Mouse (Mus musculus) ZHBTc4 (cell line): Measurements from ENCODE around the gene Gdpd3.
"Not testable (repeated sequence)": the region's sequence is repeated elsewhere in the genome, so short reads cannot be mapped to it uniquely, and the experiment has no call there.

Source experiments
- DNase-seq: peaks from one replicate; pipeline ENCODE4 v3.0.0-alpha.2; 2011; ENCODE audit warnings: low read depth, low spot score

Gdpd3 gene

DNA sequence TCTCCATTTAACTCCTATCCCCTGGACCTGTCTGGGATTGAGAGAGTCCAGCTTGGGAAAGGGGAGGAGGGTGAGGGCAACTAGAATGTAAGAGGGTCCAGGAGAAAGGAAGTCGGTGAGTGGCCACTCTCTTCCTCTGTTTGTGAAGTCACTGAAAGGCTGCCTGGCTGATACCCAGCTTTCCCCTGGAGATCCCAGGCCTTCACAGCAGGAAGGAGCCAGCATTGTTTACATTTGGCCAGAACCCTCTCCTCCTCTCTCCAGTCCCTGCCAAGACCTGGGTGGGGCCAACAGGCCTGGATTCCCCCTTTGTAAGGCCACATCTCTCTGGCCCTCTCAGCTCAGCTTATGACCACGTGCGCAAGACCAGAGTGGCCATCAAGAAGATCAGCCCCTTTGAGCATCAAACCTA, 5.7 kb upstream of the Gdpd3 start:
- peak; percentile 57 for DNase-seq

DNA sequence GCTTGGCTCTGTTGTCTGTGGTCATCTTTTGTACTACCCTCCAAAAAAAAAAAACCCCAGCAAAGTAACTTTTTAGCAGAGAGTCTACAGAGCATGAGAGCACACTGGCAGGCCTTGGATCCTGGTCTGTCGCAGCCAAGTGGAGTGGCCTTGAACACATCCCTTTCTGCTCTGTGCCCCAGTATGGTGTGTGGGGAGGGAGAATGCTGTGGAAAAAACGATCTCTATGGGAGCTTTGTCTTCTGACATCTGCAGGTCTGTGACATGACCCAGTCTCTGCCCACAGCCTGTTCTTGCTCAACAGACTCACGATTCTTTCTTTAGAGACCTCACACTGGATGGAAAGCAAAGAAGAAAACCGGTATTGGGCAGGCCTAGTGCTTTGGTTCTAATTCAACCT, 5.2 kb upstream of the Gdpd3 start:
- DNase-seq, result no peak

DNA sequence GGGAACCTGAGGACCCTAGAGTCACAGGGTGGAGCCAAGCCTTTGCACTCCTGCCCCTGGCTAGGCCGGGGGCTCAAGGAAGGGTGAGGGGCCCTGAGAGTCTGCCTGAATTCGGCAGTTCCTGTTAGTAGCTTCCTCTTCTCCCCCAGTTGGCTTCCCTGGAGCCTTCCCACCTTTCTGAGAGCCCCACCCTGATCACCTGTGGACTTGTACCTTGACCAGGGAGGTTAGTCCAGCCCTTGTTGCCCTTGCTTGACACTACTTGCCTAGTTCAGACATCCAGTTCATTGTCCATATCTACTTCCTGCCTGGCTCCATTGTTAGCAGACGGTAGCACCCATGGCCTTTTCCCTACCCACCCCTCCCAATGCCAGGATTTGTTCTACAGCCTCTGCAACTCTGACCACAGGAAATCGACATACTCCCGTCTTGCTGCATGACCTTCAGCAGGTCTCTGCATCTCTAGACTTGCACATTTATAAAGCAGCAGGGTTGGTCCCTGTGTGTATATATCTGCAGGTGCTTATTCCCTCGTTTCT, 4.5 kb upstream of the Gdpd3 start:
- DNase-seq, result no peak

DNA sequence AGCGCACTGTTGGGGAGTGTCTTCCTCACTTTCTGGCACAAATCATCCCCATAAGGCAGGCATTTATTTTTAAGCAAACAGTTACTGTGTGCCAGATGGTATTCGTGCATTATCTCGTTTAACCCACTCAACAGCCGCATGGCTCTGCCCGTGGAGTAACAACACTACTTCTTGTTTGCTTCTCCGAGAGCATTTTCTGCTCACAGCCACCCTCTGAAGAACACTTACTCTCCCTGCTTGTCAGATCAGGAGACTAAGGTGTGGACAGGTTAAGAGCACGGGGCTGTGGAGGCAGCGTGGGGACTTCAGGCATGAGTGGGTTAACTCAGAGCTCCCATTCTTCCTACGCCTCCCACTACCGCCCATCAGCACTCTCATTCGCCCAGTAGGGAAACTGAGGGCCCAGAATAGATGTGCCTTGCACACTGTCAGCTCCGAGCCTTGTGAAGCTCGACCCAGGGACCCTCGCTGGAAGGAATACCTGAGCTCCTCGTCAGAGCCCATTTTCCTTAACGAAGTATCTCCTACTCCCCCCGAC, 3.6 kb upstream of the Gdpd3 start:
- DNase-seq, result no peak

DNA sequence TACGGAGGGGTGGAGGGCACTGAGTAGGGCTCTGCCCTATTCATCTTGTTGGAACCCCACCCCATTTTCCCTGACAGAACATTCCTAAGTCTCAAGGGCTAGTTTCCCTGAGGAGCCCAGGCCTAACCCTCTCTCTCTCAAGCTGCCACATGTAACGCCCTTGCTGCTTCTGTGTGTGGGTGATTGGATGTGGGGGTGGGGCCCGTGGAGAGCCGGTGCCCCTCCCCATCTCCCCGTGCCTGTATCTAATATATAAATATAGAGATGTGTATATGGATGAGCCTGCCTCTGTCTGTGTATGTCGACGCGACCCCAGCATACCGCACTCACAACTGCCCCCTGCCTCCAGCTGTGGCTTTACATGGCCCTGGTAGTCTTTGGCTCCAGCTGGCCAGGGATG, 594 bp upstream of the Gdpd3 start:
- DNase-seq, result no peak

DNA sequence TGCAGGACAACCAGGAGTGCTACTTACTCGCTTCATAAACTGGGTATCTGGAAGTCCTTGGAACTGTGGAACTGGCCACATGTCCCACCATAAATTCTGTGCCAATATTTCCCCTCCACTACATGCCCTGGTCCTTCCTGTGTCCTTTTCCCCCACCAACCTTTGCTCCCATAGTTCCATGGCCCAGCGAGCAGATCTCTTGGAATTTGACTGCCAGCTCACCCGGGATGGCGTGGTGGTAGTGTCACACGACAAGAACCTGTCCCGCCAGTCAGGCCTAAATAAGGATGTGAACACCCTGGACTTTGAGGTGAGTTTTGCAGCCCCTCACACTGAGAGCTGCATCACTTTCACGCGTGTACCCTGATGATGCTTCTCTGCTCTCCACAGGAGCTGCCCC, 867 bp downstream of the Gdpd3 start:
- DNase-seq, result no peak

DNA sequence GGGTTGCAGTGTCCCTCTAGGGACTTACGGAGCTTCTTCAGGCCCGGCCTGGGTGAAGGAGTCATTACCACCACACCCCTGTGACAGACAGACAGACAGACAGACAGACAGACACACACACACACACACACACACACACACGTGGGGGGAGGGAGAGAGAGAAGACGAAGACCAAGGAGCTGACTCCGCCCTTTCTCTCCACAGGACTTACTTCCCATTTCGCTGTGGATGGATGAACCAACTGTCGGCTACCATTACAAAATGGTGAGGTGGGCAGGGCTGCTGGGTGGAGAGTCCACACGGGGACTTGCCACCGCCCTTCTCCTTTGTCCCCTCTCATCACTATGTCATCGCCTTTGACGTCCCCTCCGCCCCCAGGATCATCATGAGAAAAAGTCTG, 4.7 kb downstream of the Gdpd3 start:
- DNase-seq, result peak; percentile 73

DNA sequence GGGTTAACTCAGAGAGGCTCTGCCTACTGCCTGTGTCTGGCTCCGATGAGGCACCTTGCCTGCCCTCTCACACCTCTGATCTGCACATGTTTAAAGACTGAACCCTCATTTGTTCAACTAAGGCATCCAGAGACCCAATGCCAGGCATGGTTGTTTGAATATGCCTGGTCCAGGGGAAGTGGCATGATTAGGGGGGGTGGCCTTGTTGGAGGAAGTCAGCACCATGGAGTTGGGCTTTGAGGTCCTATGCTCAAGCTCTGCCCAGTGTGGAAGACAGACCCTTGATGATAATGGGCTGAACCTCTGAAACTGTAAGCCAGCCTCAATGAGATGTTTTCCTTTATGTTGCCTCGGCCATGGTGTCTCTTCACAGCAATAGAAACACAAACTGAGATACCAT, 7.2 kb downstream of the Gdpd3 start:
- DNase-seq, result peak; percentile 69

DNA sequence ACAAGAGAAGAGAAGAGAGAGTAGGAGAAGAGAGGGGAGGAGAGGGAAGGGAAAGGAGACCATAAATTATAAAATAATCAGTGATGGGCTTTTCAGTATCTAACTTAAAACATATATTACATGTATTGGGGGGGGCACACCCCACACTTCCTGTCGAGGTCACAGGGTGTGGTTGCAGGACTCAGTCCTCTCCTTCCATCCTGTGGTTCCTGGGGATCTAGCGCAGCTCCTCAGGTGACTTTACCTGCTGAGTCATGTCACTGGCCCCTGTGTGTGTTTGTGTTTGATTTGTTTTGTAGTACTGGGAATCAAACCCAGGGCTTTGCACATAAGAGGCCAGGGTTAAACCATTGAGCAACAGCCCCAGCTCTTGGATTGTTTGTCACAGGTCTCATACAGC, 8.3 kb downstream of the Gdpd3 start:
- no peak for DNase-seq

DNA sequence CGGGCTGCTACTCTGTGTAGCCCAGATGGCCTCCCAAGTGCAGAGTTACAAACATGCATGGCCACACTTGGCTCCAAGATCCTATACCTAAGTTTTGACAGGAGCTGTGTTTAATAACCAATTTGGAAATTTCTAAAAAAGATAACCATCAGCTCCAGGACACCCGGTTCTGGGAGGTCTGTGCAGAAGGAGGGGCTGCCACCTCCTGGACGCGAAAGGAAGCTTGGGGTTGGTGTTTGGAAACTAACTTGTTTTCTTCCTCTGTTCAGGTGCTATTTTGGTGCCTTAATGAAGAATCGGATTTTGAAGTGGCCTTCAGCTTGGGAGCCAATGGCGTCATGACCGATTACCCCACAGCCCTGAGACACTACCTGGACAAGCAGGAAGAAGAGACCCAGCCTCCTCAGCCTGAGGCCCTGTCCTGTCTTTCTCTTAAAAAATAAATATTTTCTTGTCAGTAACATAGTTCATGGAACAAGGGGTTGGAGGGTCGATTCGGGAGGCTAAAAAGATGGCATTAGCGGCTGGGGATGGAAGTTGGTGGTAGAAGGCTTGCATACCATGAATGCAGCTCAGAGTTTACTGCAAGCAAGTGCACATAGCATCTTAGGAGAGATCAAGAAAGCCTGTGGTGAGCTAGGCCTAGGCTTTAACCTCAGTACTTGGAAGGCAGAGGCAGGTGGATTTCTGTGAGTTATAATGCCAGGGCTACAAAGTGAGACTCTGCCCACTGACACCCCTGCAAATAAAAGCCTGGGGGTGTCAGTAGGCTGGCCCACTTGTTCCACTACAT, 9.2 kb downstream of the Gdpd3 start:
- DNase-seq, result no peak

DNA sequence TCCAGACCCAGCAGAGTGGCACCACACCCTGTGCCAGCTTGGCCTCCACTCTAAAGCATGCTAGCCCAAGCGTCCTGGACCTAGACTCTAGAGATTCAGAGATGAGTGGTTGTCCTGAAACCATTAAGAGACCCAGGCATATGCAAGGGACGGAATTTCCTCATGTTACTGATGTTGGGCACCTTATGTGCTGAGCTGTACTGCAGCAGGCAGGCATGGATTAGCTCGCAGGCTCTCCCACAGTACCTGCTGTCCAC, 9.8 kb downstream of the Gdpd3 start:
- no peak for DNase-seq

DNA sequence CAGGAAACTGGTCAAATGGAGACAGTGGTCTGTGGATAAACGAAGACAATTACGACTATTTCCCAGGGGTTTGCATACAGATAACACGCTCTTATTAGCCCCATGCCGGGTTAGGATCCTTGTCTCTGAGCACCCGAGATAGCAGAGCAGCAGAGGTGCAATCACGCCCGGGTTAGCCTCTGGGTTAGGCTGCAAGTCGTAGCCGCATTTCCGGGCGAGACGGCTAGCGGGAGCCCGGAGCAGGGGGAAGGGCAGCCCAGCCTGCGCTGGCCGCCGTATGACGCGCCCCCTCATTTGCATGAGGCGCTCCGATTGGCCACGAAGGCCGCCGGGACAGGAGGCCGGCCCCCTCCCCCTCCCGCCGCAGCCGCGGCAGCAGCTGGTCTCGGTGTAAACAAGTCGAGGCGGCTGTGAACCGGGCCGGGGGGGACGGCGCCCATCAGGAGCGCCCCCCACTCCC, 10.5 kb downstream of the Gdpd3 start, which contains the start of gene Ypel3:
Gene Ypel3, plus strand, starts transcription at position 358 of the 460 bp plus-strand sequence.
- peak; percentile 94 for DNase-seq

DNA sequence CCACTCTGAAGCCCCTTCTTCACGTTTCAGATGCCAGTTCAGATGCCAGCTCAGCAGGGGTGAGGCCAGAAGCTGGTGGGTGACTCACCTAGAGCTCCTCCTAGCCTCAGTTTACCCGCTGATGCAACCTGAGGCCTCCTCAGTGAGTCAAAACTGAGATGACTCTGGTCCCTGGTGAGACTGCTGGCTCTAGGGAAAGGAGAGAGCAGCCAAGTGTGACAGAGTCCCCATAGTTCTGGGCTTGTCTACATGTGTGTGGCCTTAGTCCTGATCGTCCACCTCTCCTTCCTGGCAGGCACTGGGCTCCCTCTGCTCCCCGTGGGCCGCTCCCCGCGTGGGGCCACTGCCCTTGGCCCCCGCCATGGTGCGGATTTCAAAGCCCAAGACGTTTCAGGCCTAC, 11.3 kb downstream of the Gdpd3 start:
- no peak for DNase-seq

DNA sequence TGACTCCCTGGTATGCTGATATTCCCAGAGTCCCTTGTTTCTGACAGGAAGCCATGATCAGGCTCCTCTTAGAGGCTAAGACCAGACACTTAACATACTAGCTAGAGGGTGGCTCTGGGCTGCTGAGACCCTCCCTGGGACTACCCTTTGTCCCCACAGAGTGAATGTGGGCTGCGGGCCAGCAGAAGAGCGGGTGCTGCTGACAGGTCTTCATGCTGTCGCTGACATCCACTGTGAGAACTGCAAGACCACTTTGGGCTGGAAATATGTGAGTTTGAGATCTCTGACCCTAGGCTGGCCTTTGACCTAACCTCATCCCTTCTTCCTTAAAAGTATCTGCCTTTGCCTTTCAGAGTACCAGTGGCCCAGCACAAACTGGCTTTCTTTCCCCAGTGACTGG, 12.0 kb downstream of the Gdpd3 start:
- DNase-seq, result no peak

DNA sequence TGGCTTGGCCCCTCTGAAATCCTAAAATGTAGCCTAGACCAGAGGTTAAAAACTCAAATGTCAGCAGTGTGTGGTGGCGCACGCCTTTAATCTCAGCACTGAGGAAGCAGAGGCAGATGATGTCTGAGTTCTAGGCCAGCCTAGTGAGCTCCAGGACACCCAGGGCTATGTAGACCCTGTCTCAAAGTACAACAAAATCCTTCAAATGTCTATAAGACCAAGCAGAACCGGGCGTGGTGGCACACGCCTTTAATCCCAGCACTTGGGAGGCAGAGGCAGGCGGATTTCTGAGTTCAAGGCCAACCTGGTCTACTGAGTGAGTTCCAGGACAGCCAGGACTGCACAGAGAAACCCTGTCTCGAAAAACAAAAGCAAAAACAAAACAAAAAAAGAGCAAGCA, 13.0 kb downstream of the Gdpd3 start:
- not testable (repeated sequence) for DNase-seq

DNA sequence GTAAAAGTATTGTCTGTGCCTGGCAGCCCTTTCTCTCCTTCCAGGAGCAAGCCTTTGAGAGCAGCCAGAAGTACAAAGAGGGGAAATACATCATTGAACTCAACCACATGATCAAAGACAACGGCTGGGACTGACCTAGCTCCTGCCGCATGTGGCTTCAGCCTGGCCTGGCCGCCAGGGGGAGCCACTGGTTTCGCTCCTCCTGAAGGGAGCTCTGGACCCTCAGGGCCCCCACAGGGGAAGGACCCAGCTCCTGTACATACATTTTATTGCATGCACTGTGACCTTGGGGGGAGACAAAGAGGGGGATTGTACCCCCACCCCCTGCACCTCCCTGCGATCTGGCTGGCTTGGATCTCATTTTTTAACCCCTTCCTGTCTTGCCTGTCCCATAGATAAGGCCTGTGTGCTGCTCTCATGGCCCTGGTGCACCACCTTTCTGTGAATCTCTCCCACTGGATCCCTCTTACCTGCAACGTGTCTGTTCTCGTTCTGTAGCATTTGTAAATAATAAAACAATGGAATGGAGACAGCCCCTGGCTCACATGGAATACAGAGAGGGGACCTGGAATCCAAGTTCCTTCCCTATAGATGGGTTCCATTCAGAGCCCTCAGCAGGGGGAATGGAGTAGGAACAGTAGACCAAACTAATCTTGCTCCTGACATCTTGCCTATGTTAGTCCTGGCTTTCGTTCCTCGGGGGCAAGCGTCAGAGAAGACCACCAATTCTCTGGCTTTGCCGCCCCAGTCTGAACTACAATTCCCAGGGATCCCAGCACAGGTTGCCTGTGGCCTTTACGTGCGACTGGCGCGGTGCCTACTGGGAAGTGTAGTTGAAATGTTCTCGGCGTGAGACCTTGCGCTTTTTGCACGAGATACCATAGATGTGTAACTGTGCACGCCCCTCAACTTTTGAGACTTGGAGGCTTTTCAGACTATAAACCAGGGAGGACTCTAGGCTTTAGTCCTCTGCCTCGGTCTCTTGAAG, 14.1 kb downstream of the Gdpd3 start:
- DNase-seq, result peak; percentile 93

DNA sequence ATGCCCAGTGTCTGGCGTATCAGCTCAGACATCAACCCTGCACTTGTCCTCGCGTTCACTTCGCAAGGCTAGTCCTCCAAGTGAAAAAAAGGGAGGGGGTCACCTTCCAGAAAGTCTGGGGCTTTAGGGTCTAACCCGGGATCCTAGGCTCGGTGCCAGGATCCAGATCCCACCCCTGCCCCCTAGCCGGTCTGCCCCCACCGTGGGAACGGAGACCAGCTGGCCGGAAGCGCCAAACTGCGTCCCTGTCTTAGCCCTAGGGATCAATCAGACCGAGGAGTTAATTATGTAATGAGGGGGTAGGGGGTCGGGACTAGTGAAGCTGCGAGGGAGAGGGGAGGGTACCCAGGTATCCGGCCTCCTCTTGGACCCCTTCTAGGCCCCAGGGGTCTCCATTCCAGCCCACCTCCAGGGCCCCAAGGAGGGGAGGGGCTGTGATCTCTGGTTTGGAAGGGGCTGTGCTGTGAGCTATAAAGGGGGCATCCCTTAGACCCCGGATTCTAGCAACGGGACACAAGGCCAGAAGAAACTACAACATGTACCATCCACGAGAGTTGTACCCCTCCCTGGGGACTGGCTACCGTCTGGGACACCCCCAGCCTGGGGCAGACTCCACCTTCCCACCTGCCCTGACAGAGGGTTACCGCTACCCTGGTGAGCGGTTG, 15.0 kb downstream of the Gdpd3 start, which contains the start of gene Tbx6:
Gene Tbx6, plus strand, starts transcription at position 513 of the 665 bp plus-strand sequence.
- no peak for DNase-seq

DNA sequence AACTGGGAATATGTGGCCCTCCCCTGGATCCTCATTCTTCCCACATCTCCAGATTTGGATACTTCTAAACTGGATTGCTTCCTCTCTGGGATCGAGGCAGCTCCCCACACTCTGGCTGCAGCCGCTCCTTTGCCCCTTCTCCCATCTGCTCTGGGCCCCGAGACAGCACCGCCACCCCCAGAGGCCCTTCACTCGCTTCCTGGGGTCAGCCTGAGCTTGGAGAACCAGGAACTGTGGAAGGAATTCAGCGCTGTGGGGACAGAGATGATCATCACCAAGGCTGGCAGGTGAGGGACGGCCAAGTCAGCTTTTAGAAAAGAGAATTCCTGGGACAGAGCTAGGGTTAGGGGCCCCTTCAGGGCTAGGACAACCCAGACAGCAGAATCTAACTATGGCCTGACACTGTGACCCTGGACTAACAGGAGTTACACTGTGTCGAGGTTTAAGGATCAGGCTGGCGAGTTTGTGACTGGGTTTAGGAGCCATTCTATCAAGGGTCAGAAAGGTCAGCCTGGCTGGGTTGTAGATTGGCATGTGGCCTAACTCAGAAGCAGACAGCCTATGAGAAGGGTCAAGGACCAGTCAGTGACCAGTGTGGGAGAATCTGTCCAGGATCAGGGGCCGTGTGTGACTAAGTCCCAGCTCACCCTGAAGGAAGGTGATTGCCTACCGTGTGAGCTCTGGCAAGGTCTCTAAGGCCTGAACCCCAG, 15.7 kb downstream of the Gdpd3 start:
- DNase-seq, result no peak

DNA sequence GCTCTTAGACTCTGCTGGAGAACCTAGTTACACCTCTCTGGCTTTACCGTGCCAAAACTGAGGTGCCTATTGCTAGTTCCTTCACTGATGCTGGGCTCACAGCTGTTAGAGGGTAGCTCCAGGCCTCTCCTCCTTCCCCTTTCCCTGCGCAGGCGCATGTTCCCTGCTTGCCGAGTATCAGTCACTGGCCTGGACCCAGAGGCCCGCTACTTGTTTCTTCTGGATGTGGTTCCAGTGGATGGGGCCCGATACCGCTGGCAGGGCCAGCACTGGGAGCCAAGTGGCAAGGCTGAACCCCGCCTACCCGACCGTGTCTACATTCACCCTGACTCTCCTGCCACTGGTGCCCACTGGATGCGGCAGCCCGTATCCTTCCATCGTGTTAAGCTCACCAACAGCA, 16.6 kb downstream of the Gdpd3 start:
- DNase-seq, result no peak

DNA sequence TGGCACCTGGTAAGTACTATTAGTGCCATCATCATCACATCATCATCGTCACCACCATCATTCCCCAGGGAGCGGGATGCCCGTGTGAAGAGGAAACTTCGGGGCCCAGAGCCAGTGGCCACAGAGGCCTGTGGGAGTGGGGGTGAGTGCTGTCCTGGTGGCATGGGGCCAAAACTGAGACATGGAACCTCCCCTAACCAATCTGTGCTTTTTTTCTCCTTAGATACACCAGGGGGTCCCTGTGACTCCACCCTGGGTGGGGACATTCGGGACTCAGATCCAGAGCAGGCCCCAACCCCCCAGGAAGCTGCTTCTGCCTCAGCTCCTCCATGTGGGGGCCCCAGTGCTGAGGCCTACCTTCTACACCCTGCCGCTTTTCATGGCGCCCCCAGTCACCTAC, 18.3 kb downstream of the Gdpd3 start:
- no peak for DNase-seq

DNA sequence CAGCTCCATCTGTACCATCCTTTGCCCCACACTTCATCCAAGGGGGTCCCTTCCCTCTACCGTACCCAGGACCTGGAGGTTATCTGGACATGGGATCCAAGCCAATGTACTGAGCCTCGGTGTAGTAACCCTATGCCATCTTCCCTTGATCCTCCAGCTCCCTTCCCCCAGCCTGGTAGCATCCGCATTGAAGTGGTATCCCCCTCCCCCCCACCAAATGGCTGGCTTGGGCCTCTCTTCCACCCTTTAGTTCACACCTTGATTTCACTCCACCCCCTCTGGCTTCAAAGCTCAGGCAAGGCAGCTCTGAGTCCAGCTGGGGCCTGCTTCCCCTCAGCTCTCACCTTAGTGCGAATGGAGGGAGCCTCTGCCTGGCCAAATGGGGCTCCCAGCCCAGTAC, 18.9 kb downstream of the Gdpd3 start:
- no peak for DNase-seq
